Mouse (Mus musculus): ENCODE data around the gene 4430402I18Rik. TPM values are rescaled to one million over a fixed set of nuclear protein-coding genes. Genes with fewer than 3 reads are reported as not detected.

The 4430402I18Rik gene
- polyA plus RNA-seq, 1 experiment from 2014 or later: 0.79 TPM

GRCm38 (mm10) chr19:28844946-28845710 lies 122.5 kb downstream of the 4430402I18Rik start:
- Histone ChIP-seq H3K9me3 (replicated peaks) (no peaks in the 10 kb centered on the region), H3K4me3 (no peak overlapping the region), H3K4me1 (no peaks in the 10 kb centered on the region), H3K9ac (no peak overlapping the region), H3K4me2 (no peak overlapping the region), H3K36me3 (ENCODE audit: poor library complexity, severe bottlenecking) (no peaks in the 10 kb centered on the region), H3K27ac (no peak overlapping the region), H3K27me3 (peaks cover 3% of the 10 kb centered on the region; the same call in 1 of the 2 replicates)
- 69% methylated on average over 8 of the region's 8 CpGs for WGBS
- ATAC-seq: no peak

Other genes with a start within 250 kb of the 4430402I18Rik start
- 10.1 and 10.7 TPM in 2 replicates for gene Slc1a1, start 132.8 kb downstream of the 4430402I18Rik start, polyA plus RNA-seq (2015; fragmentation: Nextera tagmentation; extraction: Ambion mirVana)
- 5.3 and 5.5 TPM in 2 replicates for gene Plpp6, start 3.8 kb downstream of the 4430402I18Rik start, polyA plus RNA-seq (2015; fragmentation: Nextera tagmentation; extraction: Ambion mirVana)
- 47.4 and 50.7 TPM in 2 replicates for gene Cdc37l1, start 22.6 kb upstream of the 4430402I18Rik start, polyA plus RNA-seq (2015; fragmentation: Nextera tagmentation; extraction: Ambion mirVana)
- gene Ak3, start 80.2 kb upstream of the 4430402I18Rik start, polyA plus RNA-seq (2015; fragmentation: Nextera tagmentation; extraction: Ambion mirVana): 57.7 and 59.5 TPM in 2 replicates
- gene Rcl1, start 133.6 kb upstream of the 4430402I18Rik start, polyA plus RNA-seq (2015; fragmentation: Nextera tagmentation; extraction: Ambion mirVana): 37.7 and 38.5 TPM in 2 replicates

All from forebrain, embryonic 13.5 days (tissue).